Mouse (Mus musculus) neural tube, embryonic 14.5 days (tissue): ENCODE data around the gene Dhrs4. TPM values are rescaled to one million over a fixed set of nuclear protein-coding genes. Genes with fewer than 3 reads are reported as not detected.
A peak's percentile ranks its signal among the peaks of the same experiment; 100 is the strongest.

Experiments
- ATAC-seq: fragments of 200-750 bp; cut with Nextera tagmentation; 2 replicates; pipeline ENCODE4 v1.8.0; 2017; ENCODE audit warnings: low read depth, mild to moderate bottlenecking, moderate TSS enrichment, moderate library complexity
- H3K27ac ChIP-seq: fragments of 300-500 bp; sonication (generic); 2 replicates; pipeline ENCODE4 v1.5.1; 2014; ENCODE audit warnings: low read depth, mild to moderate bottlenecking, control low read depth, low read length, moderate library complexity, mixed read lengths
- H3K27me3 ChIP-seq: fragments of 300-500 bp; sonication (generic); 2 replicates; pipeline ENCODE4 v1.6.1; 2014; ENCODE audit warnings: low read length; ENCODE audit not compliant: control insufficient read depth, insufficient read depth
- H3K36me3 ChIP-seq: fragments of 300-500 bp; sonication (generic); 2 replicates; pipeline ENCODE4 v1.6.1; 2014; ENCODE audit warnings: low read length, mixed read lengths; ENCODE audit not compliant: control insufficient read depth, insufficient read depth
- H3K4me1 ChIP-seq: fragments of 300-500 bp; sonication (generic); 2 replicates; pipeline ENCODE4 v1.6.1; 2014; ENCODE audit warnings: low read length; ENCODE audit not compliant: control insufficient read depth, insufficient read depth
- H3K4me2 ChIP-seq: fragments of 300-500 bp; sonication (generic); 2 replicates; pipeline ENCODE4 v1.6.1; 2014; ENCODE audit warnings: mild to moderate bottlenecking, low read depth, low read length, control low read depth
- H3K4me3 ChIP-seq: fragments of 300-500 bp; sonication (generic); 2 replicates; pipeline ENCODE4 v1.5.1; 2014; ENCODE audit warnings: low read depth, low read length, control low read depth, mixed read lengths
- H3K9ac ChIP-seq: fragments of 300-500 bp; sonication (generic); replicated peaks from 2 replicates; pipeline ENCODE4 v1.6.1; 2014; ENCODE audit warnings: low read depth, mild to moderate bottlenecking, control low read depth, low read length, mixed read lengths
- H3K9me3 ChIP-seq: fragments of 300-500 bp; sonication (generic); 2 replicates; pipeline ENCODE4 v1.6.1; 2016; ENCODE audit warnings: low read length; ENCODE audit not compliant: control insufficient read depth
- WGBS: fragments of 180-500 bp; shearing (Covaris S2); extraction: QIAGEN DNeasy Blood & Tissue Kit; methylation state at CpG from one replicate; pipeline ENCODE4 v1.1.7; 2014; 5-methylcytosine and 5-hydroxymethylcytosine counted together
- polyA plus RNA-seq: library from polyadenylated mRNA; unstranded; fragments of >200 nt; fragmentation: Nextera tagmentation; extraction: Ambion mirVana; gene quantifications from 2 replicates; pipeline ENCODE4 v1.2.1, GENCODE M21; 2014

Dhrs4 gene
- 7.6 and 16.7 TPM in 2 replicates for polyA plus RNA-seq

DNA sequence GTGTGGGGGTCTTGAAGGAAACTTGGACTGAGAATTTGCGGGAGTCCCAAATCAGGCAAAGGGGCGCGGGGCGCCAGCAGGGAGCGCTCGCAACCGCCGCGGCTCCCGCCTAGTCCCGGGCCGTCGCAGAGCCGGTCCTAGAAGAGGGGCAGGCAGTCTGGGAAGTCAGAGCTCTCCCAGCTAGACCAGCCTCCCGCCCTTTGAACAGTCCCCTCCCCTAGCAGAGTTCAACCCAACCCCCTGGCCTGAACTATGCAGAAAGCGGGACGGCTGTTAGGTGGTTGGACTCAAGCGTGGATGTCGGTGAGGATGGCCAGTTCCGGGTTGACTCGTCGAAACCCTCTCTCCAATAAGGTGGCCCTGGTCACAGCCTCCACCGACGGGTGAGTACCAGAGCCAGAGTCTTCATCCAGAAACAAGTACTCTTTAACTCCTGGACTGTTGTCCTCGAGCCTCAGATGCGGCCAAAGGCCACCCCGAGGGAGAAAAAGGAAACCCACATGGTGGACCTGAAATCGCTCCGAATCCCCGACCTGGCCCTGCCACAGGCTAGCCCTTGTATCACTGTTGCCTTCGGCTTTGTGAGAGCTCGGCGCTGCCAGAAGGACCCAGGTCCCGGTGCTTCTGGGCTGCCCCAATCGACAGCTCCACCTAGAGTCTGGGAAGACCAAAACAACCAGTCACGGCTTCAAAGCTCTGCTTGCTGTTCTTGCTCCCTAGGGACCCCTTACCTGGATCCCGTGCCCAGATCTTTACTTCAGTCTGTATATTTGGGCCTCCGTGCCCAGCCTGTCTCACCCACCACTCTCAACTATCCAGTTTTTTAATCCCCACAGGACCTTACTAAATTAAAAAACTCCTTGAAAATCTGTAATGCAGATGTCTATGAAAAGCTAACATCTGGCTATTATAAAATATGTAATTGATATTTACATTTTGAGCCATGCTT, at the start of gene Dhrs4:
Gene Dhrs4 (plus strand): TSS at position 108 of the 949 bp plus-strand sequence.
- peak within 1 kb of the TSS; percentile 57 for H3K4me2 ChIP-seq
- WGBS: 1% methylated on average over 38 of the region's 38 CpGs
- H3K4me3 ChIP-seq: peak within 1 kb of the TSS; percentile 46
- ATAC-seq: peak; percentile 95
- peak within 1 kb of the TSS; percentile 56 for H3K9ac ChIP-seq
- H3K27me3 ChIP-seq: no peaks in the 10 kb centered on the region
- H3K9me3 ChIP-seq: no peaks in the 10 kb centered on the region
- no peaks in the 10 kb centered on the region for H3K36me3 ChIP-seq
- no peaks in the 10 kb centered on the region for H3K4me1 ChIP-seq
- no peak within 1 kb of the TSS for H3K27ac ChIP-seq

DNA sequence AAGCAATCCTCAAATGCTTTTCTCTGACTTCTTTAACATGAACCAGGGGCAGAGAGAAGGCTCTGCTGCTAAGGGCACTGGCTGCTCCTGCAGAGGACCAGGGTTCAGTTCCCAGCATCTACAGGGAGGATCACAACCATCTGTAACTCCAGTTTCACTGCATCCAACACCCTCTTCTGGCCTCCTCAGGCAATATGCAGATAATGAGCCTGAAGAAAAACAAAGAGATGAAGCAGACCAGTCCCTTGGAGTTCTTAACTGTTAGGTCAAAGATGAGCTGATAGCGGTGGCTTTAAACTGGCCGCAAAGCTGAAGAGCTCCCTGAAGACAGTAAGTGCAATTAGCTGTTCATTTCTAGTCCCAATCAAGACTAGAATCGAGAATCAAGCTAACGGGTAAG, 48.3 kb upstream of the Dhrs4 start:
- ATAC-seq: no peak
- Histone ChIP-seq H3K9me3 (no peaks in the 10 kb centered on the region), H3K27me3 (no peaks in the 10 kb centered on the region), H3K9ac (no peak overlapping the region), H3K4me2 (no peak overlapping the region), H3K4me3 (no peak overlapping the region), H3K36me3 (no peaks in the 10 kb centered on the region), H3K4me1 (no peaks in the 10 kb centered on the region), H3K27ac (no peak overlapping the region)
- 93% methylated on average over 4 of the region's 4 CpGs for WGBS

DNA sequence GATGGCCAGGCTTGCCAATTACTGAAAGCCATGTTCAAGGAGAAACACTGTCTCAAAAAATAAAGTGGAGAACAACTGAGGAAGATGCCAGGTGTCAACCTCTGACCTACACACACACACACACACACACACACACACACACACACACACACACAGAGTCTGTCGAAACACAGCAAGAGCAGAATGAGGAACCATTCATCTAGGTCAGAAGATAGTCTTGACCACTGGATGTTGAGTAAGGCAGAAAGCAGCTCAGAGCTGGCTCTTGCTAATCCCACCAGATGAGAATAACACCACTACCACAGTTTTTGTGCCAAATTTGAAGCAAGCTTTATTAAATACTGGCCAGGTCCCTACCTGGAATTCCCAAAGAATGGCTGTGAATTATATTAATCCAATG, 45.5 kb upstream of the Dhrs4 start:
- H3K36me3 ChIP-seq: no peaks in the 10 kb centered on the region
- WGBS: 100% methylated on average over 1 of the region's 1 CpGs
- no peak for ATAC-seq
- H3K9me3 ChIP-seq: no peaks in the 10 kb centered on the region
- H3K4me1 ChIP-seq: no peaks in the 10 kb centered on the region
- no peaks in the 10 kb centered on the region for H3K27me3 ChIP-seq
- H3K4me3 ChIP-seq: no peak overlapping the region
- no peak overlapping the region for H3K27ac ChIP-seq
- H3K4me2 ChIP-seq: no peak overlapping the region
- H3K9ac ChIP-seq: no peak overlapping the region

DNA sequence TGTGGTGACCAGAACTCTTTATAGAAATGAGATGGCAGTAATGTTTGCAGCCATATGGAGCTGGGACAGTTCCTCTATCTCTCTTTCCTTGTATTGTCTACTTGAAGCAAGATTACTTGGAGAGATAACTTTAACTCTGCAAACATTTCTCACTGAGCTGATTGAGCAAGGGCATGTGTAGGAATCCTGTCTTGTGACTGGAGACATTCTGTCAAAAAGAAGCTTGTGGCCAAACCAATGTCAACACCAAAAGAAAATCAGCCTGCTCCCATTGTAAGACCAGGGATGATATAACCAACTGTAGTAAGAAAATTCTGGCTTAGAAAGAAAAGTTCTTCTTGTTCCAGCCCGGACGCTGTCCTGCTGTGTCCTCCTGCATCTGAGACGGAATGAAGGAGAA, 43.7 kb upstream of the Dhrs4 start:
- Histone ChIP-seq H3K36me3 (no peaks in the 10 kb centered on the region), H3K9me3 (no peaks in the 10 kb centered on the region), H3K4me2 (no peak overlapping the region), H3K4me3 (no peak overlapping the region), H3K27ac (no peak overlapping the region), H3K27me3 (no peaks in the 10 kb centered on the region), H3K9ac (no peak overlapping the region), H3K4me1 (no peaks in the 10 kb centered on the region)
- ATAC-seq: no peak
- WGBS: 82% methylated on average over 3 of the region's 3 CpGs

DNA sequence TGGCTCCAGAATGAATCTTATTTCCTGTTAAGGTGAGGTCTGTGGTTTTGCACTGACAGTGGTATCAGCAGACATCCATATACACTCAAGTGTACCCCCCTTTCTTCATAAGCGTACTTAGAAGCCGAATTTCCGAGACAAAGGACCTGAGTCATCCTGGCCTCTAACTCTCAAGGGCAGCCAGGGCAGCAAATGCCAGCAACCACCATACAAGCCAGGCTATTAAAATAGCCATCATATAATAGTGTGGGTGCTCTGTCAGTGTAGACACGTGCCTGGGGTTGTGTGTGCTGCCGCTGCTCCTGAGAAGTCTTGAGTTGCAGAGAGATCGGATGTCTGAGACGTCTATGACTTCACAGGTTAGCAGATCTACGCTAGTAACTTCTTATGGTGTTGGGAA, 41.4 kb upstream of the Dhrs4 start:
- Histone ChIP-seq H3K27me3 (no peaks in the 10 kb centered on the region), H3K36me3 (no peaks in the 10 kb centered on the region), H3K4me2 (no peak overlapping the region), H3K9ac (no peak overlapping the region), H3K4me3 (no peak overlapping the region), H3K4me1 (no peaks in the 10 kb centered on the region), H3K27ac (no peak overlapping the region), H3K9me3 (no peaks in the 10 kb centered on the region)
- WGBS: 90% methylated on average over 8 of the region's 8 CpGs
- no peak for ATAC-seq

- H3K27ac ChIP-seq: no peak overlapping the region
- 37% methylated on average over 6 of the region's 6 CpGs for WGBS
- H3K4me3 ChIP-seq: no peak overlapping the region
- no peaks in the 10 kb centered on the region for H3K27me3 ChIP-seq
- no peak overlapping the region for H3K4me2 ChIP-seq
- ATAC-seq: no peak
- H3K4me1 ChIP-seq: no peaks in the 10 kb centered on the region
- no peak overlapping the region for H3K9ac ChIP-seq
- no peaks in the 10 kb centered on the region for H3K9me3 ChIP-seq
- no peaks in the 10 kb centered on the region for H3K36me3 ChIP-seq
Measured at GRCm38 (mm10) chr14:55438193-55438784, 40.3 kb upstream of the Dhrs4 start.

GRCm38 (mm10) chr14:55457693-55458092, 20.9 kb upstream of the Dhrs4 start:
- H3K27me3 ChIP-seq: no peaks in the 10 kb centered on the region
- no peak overlapping the region for H3K4me3 ChIP-seq
- H3K9ac ChIP-seq: no peak overlapping the region
- H3K4me2 ChIP-seq: no peak overlapping the region
- H3K27ac ChIP-seq: no peak overlapping the region
- 68% methylated on average over 2 of the region's 2 CpGs for WGBS
- no peaks in the 10 kb centered on the region for H3K36me3 ChIP-seq
- ATAC-seq: no peak
- H3K4me1 ChIP-seq: no peaks in the 10 kb centered on the region
- peaks cover 2% of the 10 kb centered on the region; the same call in 1 of the 2 replicates for H3K9me3 ChIP-seq

DNA sequence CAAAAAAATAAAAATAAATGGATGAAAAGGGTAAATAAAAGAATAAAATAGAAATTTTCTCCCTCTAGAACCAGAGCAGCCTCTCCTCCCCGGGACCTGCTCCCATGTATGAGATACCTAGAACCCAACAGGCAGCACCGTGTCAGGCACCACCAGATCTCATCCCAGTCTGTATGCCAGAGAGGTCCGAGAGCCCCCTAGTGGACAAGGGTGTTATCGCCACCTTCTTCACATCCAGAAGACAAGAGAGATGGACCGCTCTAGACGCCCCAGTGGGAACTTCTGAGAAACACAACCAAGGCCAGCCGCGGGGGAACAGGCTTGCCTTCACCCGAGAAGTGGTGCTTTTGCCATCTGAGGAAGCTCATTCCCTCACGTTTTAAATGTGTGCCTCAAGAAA, 20.3 kb upstream of the Dhrs4 start:
- H3K36me3 ChIP-seq: no peaks in the 10 kb centered on the region
- H3K9ac ChIP-seq: no peak overlapping the region
- H3K27me3 ChIP-seq: no peaks in the 10 kb centered on the region
- H3K4me2 ChIP-seq: no peak overlapping the region
- H3K27ac ChIP-seq: no peak overlapping the region
- H3K4me3 ChIP-seq: no peak overlapping the region
- peak; percentile 38; the same call in 1 of the 2 replicates for ATAC-seq
- no peaks in the 10 kb centered on the region for H3K4me1 ChIP-seq
- H3K9me3 ChIP-seq: peaks cover 2% of the 10 kb centered on the region; the same call in 1 of the 2 replicates
- 21% methylated on average over 10 of the region's 10 CpGs for WGBS

GRCm38 (mm10) chr14:55458761-55459160, 19.8 kb upstream of the Dhrs4 start:
- ATAC-seq: no peak
- Histone ChIP-seq H3K4me3 (no peak overlapping the region), H3K9ac (no peak overlapping the region), H3K36me3 (no peaks in the 10 kb centered on the region), H3K27ac (no peak overlapping the region), H3K4me2 (no peak overlapping the region), H3K27me3 (no peaks in the 10 kb centered on the region), H3K9me3 (peaks cover 2% of the 10 kb centered on the region; the same call in 1 of the 2 replicates), H3K4me1 (no peaks in the 10 kb centered on the region)
- 91% methylated on average over 3 of the region's 3 CpGs for WGBS
